Mouse (Mus musculus) lung, embryonic 14.5 days (tissue): ENCODE measurements at regions not wholly inside any gene's neighbourhood (a gene's known extent, or its start where the extent isn't known, plus 50 kb on each side); places are given as distances from the start of the nearest gene placed in this dataset.

Experiments used
- ATAC-seq: fragments of 200-750 bp; cut with Nextera tagmentation; 2 replicates; pipeline ENCODE4 v1.8.0; 2017; ENCODE audit warnings: mild to moderate bottlenecking, moderate TSS enrichment, moderate library complexity; ENCODE audit not compliant: insufficient read depth
- DNase-seq: peaks from one replicate; pipeline ENCODE4 v3.0.0-alpha.2; 2015
- H3K27ac ChIP-seq: fragments of 300-500 bp; sonication (generic); 2 replicates; pipeline ENCODE4 v1.5.1; 2014; ENCODE audit warnings: low read depth, mild to moderate bottlenecking, moderate library complexity
- H3K27me3 ChIP-seq: fragments of 300-500 bp; sonication (generic); 2 replicates; pipeline ENCODE4 v1.6.1; 2014; ENCODE audit warnings: low read length, control low read depth; ENCODE audit not compliant: insufficient read depth
- H3K36me3 ChIP-seq: fragments of 300-500 bp; sonication (generic); 2 replicates; pipeline ENCODE4 v1.6.1; 2014; ENCODE audit warnings: control low read depth; ENCODE audit not compliant: insufficient read depth
- H3K4me1 ChIP-seq: fragments of 300-500 bp; sonication (generic); 2 replicates; pipeline ENCODE4 v1.6.1; 2014; ENCODE audit warnings: antibody characterized with exemption, control low read depth; ENCODE audit not compliant: insufficient read depth
- H3K4me2 ChIP-seq: fragments of 300-500 bp; sonication (generic); 2 replicates; pipeline ENCODE4 v1.6.1; 2014; ENCODE audit warnings: mild to moderate bottlenecking
- H3K4me3 ChIP-seq: fragments of 300-500 bp; sonication (generic); 2 replicates; pipeline ENCODE4 v1.5.1; 2014; ENCODE audit warnings: low read depth, low read length
- H3K9ac ChIP-seq: fragments of 300-500 bp; sonication (generic); 2 replicates; pipeline ENCODE4 v1.6.1; 2014
- H3K9me3 ChIP-seq: fragments of 300-500 bp; sonication (generic); 2 replicates; pipeline ENCODE4 v1.6.1; 2016; ENCODE audit warnings: low read depth, low read length, control low read depth
- CTCF ChIP-seq: IDR thresholded peaks from 2 replicates; pipeline ENCODE4 v1.5.1; 2016; ENCODE audit warnings: antibody characterized with exemption, low read depth
- WGBS: fragments of 180-500 bp; shearing (Covaris S2); extraction: QIAGEN DNeasy Blood & Tissue Kit; methylation state at CpG from one replicate; pipeline ENCODE4 v1.1.7; 2014; 5-methylcytosine and 5-hydroxymethylcytosine counted together

DNA sequence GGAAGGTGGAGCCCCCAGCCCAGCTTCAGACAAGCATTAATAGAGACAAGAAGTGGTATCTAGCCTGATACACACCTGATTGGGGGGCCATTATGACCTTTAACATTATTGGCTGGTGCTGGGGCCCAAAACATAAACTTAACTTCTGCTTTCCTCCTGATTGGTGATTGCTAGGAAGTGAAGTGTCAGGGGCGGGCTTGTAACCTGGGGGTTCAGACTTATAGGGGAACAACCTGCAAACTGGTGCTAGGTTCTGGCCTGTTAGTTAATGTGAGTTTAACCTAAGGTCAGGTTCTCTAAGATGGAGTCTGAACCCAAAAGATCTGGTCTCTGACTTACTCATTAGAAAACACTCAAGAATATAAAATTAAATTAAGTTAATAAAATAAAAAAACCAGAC lies 207.5 kb downstream of the Parm1 start:
- WGBS: 91% methylated on average over 1 of the region's 1 CpGs
- Histone ChIP-seq H3K36me3 (no peaks in the 10 kb centered on the region), H3K4me2 (no peak overlapping the region), H3K4me3 (no peak overlapping the region), H3K4me1 (no peaks in the 10 kb centered on the region), H3K27ac (no peak overlapping the region), H3K9ac (no peak overlapping the region), H3K27me3 (no peaks in the 10 kb centered on the region), H3K9me3 (no peaks in the 10 kb centered on the region)
- no peak for TF ChIP-seq CTCF
- ATAC-seq (no peak), DNase-seq (no peak)

GRCm38 (mm10) chr5:91723416-91723815 lies 206.0 kb downstream of the Parm1 start:
- Histone ChIP-seq H3K9me3 (no peaks in the 10 kb centered on the region), H3K36me3 (no peaks in the 10 kb centered on the region), H3K4me1 (no peaks in the 10 kb centered on the region), H3K4me2 (no peak overlapping the region), H3K9ac (no peak overlapping the region), H3K27ac (no peak overlapping the region), H3K4me3 (no peak overlapping the region), H3K27me3 (no peaks in the 10 kb centered on the region)
- DNase-seq: no peak
- no peak for TF ChIP-seq CTCF
- 71% methylated on average over 1 of the region's 1 CpGs for WGBS
- ATAC-seq: no peak

DNA sequence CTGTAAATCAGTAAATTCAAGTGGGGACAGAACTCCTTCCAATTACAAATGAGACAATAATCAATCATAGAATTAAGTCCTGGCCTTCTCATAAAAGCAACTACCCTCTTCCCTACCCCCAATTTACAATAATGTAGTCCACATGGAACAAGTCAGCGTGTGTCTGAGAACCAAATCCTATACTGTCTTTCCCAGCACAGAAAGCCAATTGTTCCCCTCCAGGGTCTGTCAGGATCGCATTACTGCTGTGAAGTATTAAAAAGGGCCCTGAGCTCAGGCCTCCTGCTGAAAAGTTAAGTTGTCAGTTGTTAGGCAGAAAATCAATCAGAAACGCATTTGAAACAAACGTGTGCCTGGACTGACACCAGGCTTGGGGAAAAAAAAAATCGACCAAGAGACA lies 205.6 kb downstream of the Parm1 start:
- Histone ChIP-seq H3K4me1 (no peaks in the 10 kb centered on the region), H3K4me3 (no peak overlapping the region), H3K27me3 (no peaks in the 10 kb centered on the region), H3K9ac (no peak overlapping the region), H3K9me3 (no peaks in the 10 kb centered on the region), H3K4me2 (no peak overlapping the region), H3K36me3 (no peaks in the 10 kb centered on the region), H3K27ac (no peak overlapping the region)
- DNase-seq (no peak), ATAC-seq (no peak)
- WGBS: 34% methylated on average over 5 of the region's 5 CpGs
- TF ChIP-seq CTCF: no peak

DNA sequence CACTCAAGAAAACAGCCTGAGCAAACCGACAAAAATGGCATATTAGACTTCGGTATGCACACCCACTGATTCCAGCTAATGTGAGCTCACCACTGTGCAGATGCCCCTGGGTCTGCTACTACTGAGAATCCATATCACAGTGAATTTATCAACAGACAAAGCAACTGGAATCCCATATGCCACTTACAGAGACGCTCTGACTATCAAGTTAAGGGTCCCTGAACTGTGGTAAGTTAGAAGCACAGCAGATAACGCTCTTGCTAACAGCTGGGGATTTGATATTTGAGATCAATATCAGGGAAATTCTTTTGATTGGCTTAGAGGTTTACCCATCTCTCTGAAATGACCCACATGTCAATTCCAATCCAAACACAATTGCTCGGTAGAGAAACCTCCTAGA lies 205.0 kb downstream of the Parm1 start:
- no peak for TF ChIP-seq CTCF
- DNase-seq (no peak), ATAC-seq (no peak)
- H3K4me1 ChIP-seq: no peaks in the 10 kb centered on the region
- H3K9ac ChIP-seq: no peak overlapping the region
- H3K27ac ChIP-seq: no peak overlapping the region
- no peak overlapping the region for H3K4me3 ChIP-seq
- no peaks in the 10 kb centered on the region for H3K27me3 ChIP-seq
- H3K36me3 ChIP-seq: no peaks in the 10 kb centered on the region
- no peak overlapping the region for H3K4me2 ChIP-seq
- 65% methylated on average over 5 of the region's 5 CpGs for WGBS
- H3K9me3 ChIP-seq: no peaks in the 10 kb centered on the region

DNA sequence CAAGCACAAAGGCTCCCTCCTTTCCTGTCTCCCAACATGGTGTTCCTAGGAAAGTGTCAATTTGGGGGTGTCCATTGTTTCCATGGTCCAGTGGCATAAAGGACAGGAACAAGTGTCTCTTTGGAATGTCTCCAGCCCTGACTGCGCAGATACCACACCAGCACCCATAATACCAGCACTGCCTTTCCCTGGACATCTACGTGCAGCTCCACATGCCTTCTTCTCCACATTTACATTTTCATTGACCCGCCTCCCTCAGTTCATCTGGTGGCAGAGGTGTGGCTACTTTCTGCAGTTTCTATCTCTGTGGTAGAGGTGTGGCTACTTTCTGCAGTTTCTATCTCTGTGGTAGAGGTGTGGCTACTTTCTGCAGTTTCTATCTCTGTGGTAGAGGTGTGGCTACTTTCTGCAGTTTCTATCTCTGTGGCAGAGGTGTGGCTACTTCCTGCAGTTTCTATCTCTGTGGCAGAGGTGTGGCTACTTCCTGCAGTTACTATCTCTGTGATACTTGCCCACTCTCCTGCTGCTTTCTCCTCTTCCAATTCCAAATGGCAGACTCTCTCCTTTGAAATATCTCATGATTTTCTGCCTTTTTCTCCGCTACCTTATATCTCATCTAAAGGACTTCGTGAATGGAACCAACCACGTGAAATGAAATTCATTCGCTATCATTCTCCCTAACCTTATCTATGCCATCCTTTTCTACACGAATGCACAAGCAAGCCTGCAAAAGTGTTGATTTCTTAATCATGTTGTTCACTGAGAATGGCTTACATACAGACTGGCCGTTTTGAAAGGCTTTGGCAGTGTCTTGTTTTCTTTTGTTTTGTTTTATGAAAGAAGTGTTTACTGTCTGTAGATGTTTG lies 204.0 kb downstream of the Parm1 start:
- Histone ChIP-seq H3K9ac (no peak overlapping the region), H3K4me1 (no peaks in the 10 kb centered on the region), H3K4me2 (no peak overlapping the region), H3K9me3 (no peaks in the 10 kb centered on the region), H3K27me3 (no peaks in the 10 kb centered on the region), H3K4me3 (no peak overlapping the region), H3K27ac (no peak overlapping the region), H3K36me3 (no peaks in the 10 kb centered on the region)
- ATAC-seq: no peak
- DNase-seq: no peak
- WGBS: 88% methylated on average over 9 of the region's 9 CpGs
- no peak for TF ChIP-seq CTCF

DNA sequence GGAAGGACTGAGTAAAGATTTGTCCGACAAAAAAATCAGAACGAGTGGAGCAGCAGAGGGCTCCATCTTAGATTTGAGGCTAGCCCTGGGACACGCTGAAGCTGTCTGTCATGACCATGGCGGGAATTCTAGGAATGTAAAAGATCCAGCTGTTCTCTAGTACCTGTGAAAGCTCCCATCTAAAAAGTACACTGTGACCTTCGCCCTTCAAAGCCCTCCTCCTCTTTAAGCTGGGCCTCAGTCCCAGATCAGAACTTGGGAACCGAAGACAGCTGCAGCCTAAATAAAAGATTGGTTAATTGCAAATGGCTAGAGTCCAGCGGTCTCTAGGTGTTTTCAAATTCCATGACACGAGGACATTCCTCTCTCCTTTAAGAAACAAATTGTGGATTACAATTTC lies 195.6 kb downstream of the Parm1 start:
- Histone ChIP-seq H3K27me3 (no peaks in the 10 kb centered on the region), H3K36me3 (no peaks in the 10 kb centered on the region), H3K4me1 (no peaks in the 10 kb centered on the region), H3K27ac (no peak overlapping the region), H3K4me3 (no peak overlapping the region), H3K9me3 (no peaks in the 10 kb centered on the region), H3K4me2 (no peak overlapping the region), H3K9ac (no peak overlapping the region)
- DNase-seq: no peak
- WGBS: 30% methylated on average over 8 of the region's 8 CpGs
- no peak for TF ChIP-seq CTCF
- no peak for ATAC-seq

DNA sequence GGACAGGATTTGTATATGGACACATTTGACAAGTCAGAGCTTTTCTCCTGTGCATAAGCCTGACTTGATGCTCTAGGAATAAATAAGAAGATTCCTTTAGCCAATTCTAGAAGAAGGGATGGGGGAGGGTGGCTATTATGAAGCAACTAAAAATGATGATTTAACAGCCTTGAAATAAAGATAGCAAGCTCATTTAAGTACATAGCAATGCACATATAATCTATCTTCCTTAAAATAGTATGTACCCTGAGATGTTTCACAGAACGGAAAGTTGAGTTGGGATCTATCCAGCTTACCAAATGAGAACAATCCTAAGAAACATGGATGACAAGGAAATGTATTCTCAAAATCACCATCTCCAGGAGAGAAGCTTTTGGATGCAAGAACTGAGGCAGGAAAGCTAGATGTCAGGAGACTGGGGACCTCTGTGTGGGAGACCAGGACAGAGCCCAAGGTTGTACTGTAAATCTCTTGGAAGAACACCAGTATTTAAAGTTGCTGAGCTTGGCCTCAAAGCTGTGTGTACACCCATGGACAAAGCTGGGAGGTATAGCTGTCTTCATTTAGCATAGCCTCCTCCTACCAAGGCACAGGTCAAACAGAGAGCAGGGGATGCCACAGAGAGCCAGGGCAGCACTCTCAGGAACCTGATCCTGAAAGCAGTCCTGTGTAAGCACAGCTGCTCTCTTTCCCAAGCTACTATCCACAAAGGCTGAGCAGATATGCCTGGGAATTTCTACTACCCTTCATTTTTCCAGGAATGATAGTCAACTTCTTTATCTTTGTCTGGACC lies 192.3 kb downstream of the Parm1 start:
- Histone ChIP-seq H3K9ac (no peak overlapping the region), H3K4me1 (no peaks in the 10 kb centered on the region), H3K9me3 (no peaks in the 10 kb centered on the region), H3K4me3 (no peak overlapping the region), H3K27ac (no peak overlapping the region), H3K4me2 (no peak overlapping the region), H3K27me3 (no peaks in the 10 kb centered on the region), H3K36me3 (no peaks in the 10 kb centered on the region)
- no peak for DNase-seq
- no peak for TF ChIP-seq CTCF
- ATAC-seq: no peak
- WGBS: 67% methylated on average over 1 of the region's 1 CpGs
